Mouse (Mus musculus): Measurements from ENCODE around the gene Scml2.
"Not testable (repeated sequence)": the region's sequence is repeated elsewhere in the genome, so short reads cannot be mapped to it uniquely, and the experiment has no call there.

The Scml2 gene

GRCm38 (mm10) chrX:161116893-161117292, at the start of gene Scml2:
TSS of gene Scml2 (plus strand) at chrX:161117193.
- DNase-seq (ENCODE audit: low spot score in 2 of 2), result not testable (repeated sequence)

- DNase-seq (ENCODE audit: low spot score in 2 of 2), result not testable (repeated sequence)
Measured at GRCm38 (mm10) chrX:161075576-161075975, 41.4 kb upstream of the Scml2 start.

- DNase-seq (ENCODE audit: low spot score in 2 of 2), result peak; percentile 14 to 39
Measured at GRCm38 (mm10) chrX:161162314-161163068, 45.5 kb downstream of the Scml2 start.

GRCm38 (mm10) chrX:161163069-161163416, 46.0 kb downstream of the Scml2 start:
- DNase-seq (ENCODE audit: low spot score in 2 of 2), result no peak

GRCm38 (mm10) chrX:161287156-161287555, 170.2 kb downstream of the Scml2 start, which contains the start of gene Gm15262:
TSS of gene Gm15262 (plus strand) at chrX:161287456.
- DNase-seq (ENCODE audit: low spot score in 2 of 2), result not testable (repeated sequence)

All from spleen, postnatal 10 days (tissue).